9 mouse cellular contexts compared by ENCODE assay signal in genomic region chr9:72807420-72808005, GRCm38 (mm10). TPM values are rescaled to one million over a fixed set of nuclear protein-coding genes. Genes with fewer than 3 reads are reported as not detected.
DNase-seq lines count a peak whose midpoint lies in the region; ATAC-seq and TF ChIP-seq lines count a peak whose summit lies in the region.
"Had no signal": no experiment of that assay in that cellular context is flagged by ENCODE, and none has a peak within 500 bp of the region (broad histone marks: within the 10 kb centered on the region; RNA-seq: fewer than 3 reads in every experiment).

No protein-coding gene starts in this region.

- peak overlapping the region; percentile 84 for H3K9ac ChIP-seq in hindbrain, embryonic 16.5 days (ENCODE audit: low read depth, low read length)
- peak overlapping the region; percentile 56 for H3K9ac ChIP-seq in midbrain, embryonic 15.5 days

- H3K4me2 ChIP-seq in hindbrain, embryonic 16.5 days (ENCODE audit: low read length), result peak overlapping the region; percentile 100
- peak overlapping the region; percentile 99 for H3K4me2 ChIP-seq in midbrain, embryonic 15.5 days

- H3K4me1 ChIP-seq in kidney, adult 2 months (ENCODE audit: control insufficient read depth, insufficient read depth, low read length), result no peaks in the 10 kb centered on the region
- H3K4me1 ChIP-seq in hindbrain, embryonic 16.5 days (ENCODE audit: control insufficient read depth, insufficient read depth, low read depth, low read length), result peaks cover 12% of the 10 kb centered on the region
- peaks cover 16% of the 10 kb centered on the region for H3K4me1 ChIP-seq in midbrain, embryonic 15.5 days
- peaks cover 8% of the 10 kb centered on the region for H3K4me1 ChIP-seq in testis, adult 2 months (ENCODE audit: control insufficient read depth, insufficient read depth, low read length)

- no peaks in the 10 kb centered on the region for H3K9me3 ChIP-seq in hindbrain, embryonic 16.5 days (ENCODE audit: control insufficient read depth, low read length)
- no peaks in the 10 kb centered on the region for H3K9me3 ChIP-seq in midbrain, embryonic 15.5 days

- WGBS in kidney, adult 2 months, result under 1% methylated on average over 51 of the region's 52 CpGs
- WGBS in hindbrain, embryonic 16.5 days, result under 1% methylated on average over 41 of the region's 52 CpGs
- WGBS in midbrain, embryonic 15.5 days, result under 1% methylated on average over 44 of the region's 52 CpGs

- H3K36me3 ChIP-seq in kidney, adult 2 months (ENCODE audit: control insufficient read depth, insufficient read depth, low read length), result no peaks in the 10 kb centered on the region
- no peaks in the 10 kb centered on the region for H3K36me3 ChIP-seq in hindbrain, embryonic 16.5 days (ENCODE audit: control insufficient read depth, insufficient read depth, low read length)
- H3K36me3 ChIP-seq in midbrain, embryonic 15.5 days (replicated peaks), result no peaks in the 10 kb centered on the region
- H3K36me3 ChIP-seq in testis, adult 2 months (ENCODE audit: control insufficient read depth, insufficient read depth, low read length), result no peaks in the 10 kb centered on the region

- TF ChIP-seq POLR2A in kidney, adult 2 months (IDR thresholded peaks at IDR 0.05; ENCODE audit: low read depth, low read length), result no peak
- no peak for TF ChIP-seq POLR2A in testis, adult 2 months (IDR thresholded peaks at IDR 0.05; ENCODE audit: control insufficient read depth, low read depth, low read length)

- ATAC-seq in hindbrain, embryonic 16.5 days, result peak; percentile 91
- ATAC-seq in midbrain, embryonic 15.5 days (replicated peaks), result peak; percentile 87

- peaks cover 5% of the 10 kb centered on the region for H3K27me3 ChIP-seq in kidney, adult 2 months (replicated peaks; ENCODE audit: control insufficient read depth, insufficient read depth, low read length)
- peaks cover 12% of the 10 kb centered on the region for H3K27me3 ChIP-seq in hindbrain, embryonic 16.5 days (replicated peaks; ENCODE audit: control insufficient read depth, insufficient read depth, low read length)
- peaks cover 13% of the 10 kb centered on the region for H3K27me3 ChIP-seq in midbrain, embryonic 15.5 days (replicated peaks)
- H3K27me3 ChIP-seq in testis, adult 2 months (ENCODE audit: control insufficient read depth, insufficient read depth, low read length), result peaks cover 2% of the 10 kb centered on the region; the same call in 1 of the 2 replicates

- peak; percentile 22 for DNase-seq in kidney, adult 2 months
- DNase-seq in kidney, adult 9 months, result no peak
- peak; percentile 4 for DNase-seq in cerebellum, adult 8-10 months
- peak; percentile 11 to 39 for DNase-seq in frontal cortex, adult 2 months (ENCODE audit: extremely low spot score in 1 of 2, low spot score in 1 of 2)
- peak; percentile 40 to 58 for DNase-seq in left cerebral cortex, postnatal 25 days (ENCODE audit: low spot score in 2 of 2)

- no peak for TF ChIP-seq CTCF in kidney, adult 2 months (conservative IDR thresholded peaks at IDR 0.05; ENCODE audit: insufficient read depth, insufficient read length, low read depth, low read length)
- TF ChIP-seq CTCF in testis, adult 2 months (IDR thresholded peaks at IDR 0.05; ENCODE audit: control insufficient read depth, insufficient read depth, insufficient replicate concordance, low read depth, low read length), result no peak

- intact Hi-C loops in left cerebral cortex, postnatal 25 days (cut with DNase I), result loop anchor here (2.0 kb wide), 1 partner anchor 77 kb away; no protein-coding TSS in a partner anchor

- no peak overlapping the region for H3K27ac ChIP-seq in kidney, adult 2 months (ENCODE audit: insufficient read depth, low read depth, low read length)
- H3K27ac ChIP-seq in hindbrain, embryonic 16.5 days (ENCODE audit: low read depth, low read length), result peak overlapping the region; percentile 71
- H3K27ac ChIP-seq in midbrain, embryonic 15.5 days, result peak overlapping the region; percentile 47
- no peak overlapping the region for H3K27ac ChIP-seq in testis, adult 2 months (ENCODE audit: control insufficient read depth, insufficient read depth, low read depth, low read length)

- peak overlapping the region; percentile 51 for H3K4me3 ChIP-seq in kidney, adult 2 months (ENCODE audit: insufficient read depth, low read depth, low read length)
- peak overlapping the region; percentile 93 for H3K4me3 ChIP-seq in hindbrain, embryonic 16.5 days (ENCODE audit: low read length)
- H3K4me3 ChIP-seq in midbrain, embryonic 15.5 days, result peak overlapping the region; percentile 57
- peak overlapping the region; percentile 60 for H3K4me3 ChIP-seq in testis, adult 2 months (ENCODE audit: control insufficient read depth, low read depth, low read length)

RNA-seq across cellular contexts. Expression of gene Prtg, which starts 0.8 kb away (rescaled TPM):
- 0.06 and 0.15 TPM in 2 replicates for polyA plus RNA-seq in kidney, adult 2 months (2012; rRNA removed)
- polyA plus RNA-seq in frontal cortex, adult 2 months (2012; rRNA removed), result 1.2 and 1.4 TPM in 2 replicates
- polyA plus RNA-seq in hindbrain, embryonic 16.5 days (2015; fragmentation: Nextera tagmentation; extraction: Ambion mirVana), result 0.40 and 0.51 TPM in 2 replicates
- total RNA-seq in left cerebral cortex, postnatal 25 days (2021), result 1 to 10 TPM; 1.1 to 1.7 TPM
- 0.45 and 0.47 TPM in 2 replicates for polyA plus RNA-seq in midbrain, embryonic 15.5 days (2015; fragmentation: Nextera tagmentation; extraction: Ambion mirVana)
- polyA plus RNA-seq in testis, adult 2 months (2012; rRNA removed), result 0.10 and 0.32 TPM in 2 replicates
- total RNA-seq: MEL had no signal

Comparison
In these comparisons a context has a peak if more than half of its experiments do, and no peak if none do; other contexts are left out.
1. H3K27ac ChIP-seq: peak in hindbrain, embryonic 16.5 days (single experiment) and midbrain, embryonic 15.5 days (single experiment); none in kidney, adult 2 months (single experiment) and testis, adult 2 months (single experiment).
2. Peak in every context shown above with its lines, with median percentiles within 50 percentile points of each other: H3K4me3 ChIP-seq.